Mouse (Mus musculus) liver (tissue): Measurements from ENCODE around the gene Des.

Experiments used
- DNase-seq: peaks from one replicate; pipeline ENCODE4 v3.0.0-alpha.2; 2020; ENCODE audit warnings: mixed read lengths

Des gene

GRCm38 (mm10) chr1:75349275-75349674, 10.9 kb upstream of the Des start:
- DNase-seq, result no peak

- DNase-seq, result no peak
These were observed 2.9 kb upstream of the Des start for GRCm38 (mm10) chr1:75357261-75357660.

- no peak for DNase-seq
These were observed 2.1 kb upstream of the Des start for GRCm38 (mm10) chr1:75358009-75358408.

GRCm38 (mm10) chr1:75359346-75359745, 783 bp upstream of the Des start:
- peak; percentile 23 for DNase-seq

- no peak for DNase-seq
These were observed 994 bp downstream of the Des start for GRCm38 (mm10) chr1:75361123-75361522.

- DNase-seq, result no peak
These were observed 1.6 kb downstream of the Des start for GRCm38 (mm10) chr1:75361750-75362149.

GRCm38 (mm10) chr1:75363868-75364267, 3.7 kb downstream of the Des start:
- DNase-seq, result no peak

- DNase-seq, result no peak
These were observed 5.5 kb downstream of the Des start for GRCm38 (mm10) chr1:75365510-75366137.

- DNase-seq, result no peak
These were observed 9.3 kb downstream of the Des start for GRCm38 (mm10) chr1:75369360-75369983.

GRCm38 (mm10) chr1:75369984-75370660, 10.0 kb downstream of the Des start:
- DNase-seq, result peak; percentile 47

GRCm38 (mm10) chr1:75371317-75372095, 11.4 kb downstream of the Des start:
- DNase-seq, result peak; percentile 39

- DNase-seq, result no peak
These were observed 12.3 kb downstream of the Des start for GRCm38 (mm10) chr1:75372450-75372849.

- no peak for DNase-seq
These were observed 13.1 kb downstream of the Des start for GRCm38 (mm10) chr1:75373276-75373675.

GRCm38 (mm10) chr1:75374950-75375936, 15.1 kb downstream of the Des start, which contains the start of gene Speg:
Gene Speg, plus strand, starts transcription at chr1:75375297.
- no peak for DNase-seq

GRCm38 (mm10) chr1:75379196-75379595, 19.1 kb downstream of the Des start:
- no peak for DNase-seq

GRCm38 (mm10) chr1:75379931-75380330, 19.8 kb downstream of the Des start:
- DNase-seq, result no peak

- DNase-seq, result no peak
These were observed 20.8 kb downstream of the Des start for GRCm38 (mm10) chr1:75380951-75381350.

GRCm38 (mm10) chr1:75381482-75382355, 21.6 kb downstream of the Des start:
- DNase-seq, result peak; percentile 68

GRCm38 (mm10) chr1:75382356-75383071, 22.4 kb downstream of the Des start:
- no peak for DNase-seq

GRCm38 (mm10) chr1:75384470-75385141, 24.5 kb downstream of the Des start:
- DNase-seq, result no peak
